Mouse (Mus musculus) neutrophil, adult 65 days (primary cell): ENCODE data around the gene Rnf24. TPM values are rescaled to one million over a fixed set of nuclear protein-coding genes. Genes with fewer than 3 reads are reported as not detected.

Source experiments
- total RNA-seq: library from RNA; stranded (reverse); gene quantifications from 2 replicates; pipeline ENCODE4 v1.2.4, GENCODE M21; 2023

Gene Rnf24
- total RNA-seq: 25.4 and 33.4 TPM in 2 replicates

DNA sequence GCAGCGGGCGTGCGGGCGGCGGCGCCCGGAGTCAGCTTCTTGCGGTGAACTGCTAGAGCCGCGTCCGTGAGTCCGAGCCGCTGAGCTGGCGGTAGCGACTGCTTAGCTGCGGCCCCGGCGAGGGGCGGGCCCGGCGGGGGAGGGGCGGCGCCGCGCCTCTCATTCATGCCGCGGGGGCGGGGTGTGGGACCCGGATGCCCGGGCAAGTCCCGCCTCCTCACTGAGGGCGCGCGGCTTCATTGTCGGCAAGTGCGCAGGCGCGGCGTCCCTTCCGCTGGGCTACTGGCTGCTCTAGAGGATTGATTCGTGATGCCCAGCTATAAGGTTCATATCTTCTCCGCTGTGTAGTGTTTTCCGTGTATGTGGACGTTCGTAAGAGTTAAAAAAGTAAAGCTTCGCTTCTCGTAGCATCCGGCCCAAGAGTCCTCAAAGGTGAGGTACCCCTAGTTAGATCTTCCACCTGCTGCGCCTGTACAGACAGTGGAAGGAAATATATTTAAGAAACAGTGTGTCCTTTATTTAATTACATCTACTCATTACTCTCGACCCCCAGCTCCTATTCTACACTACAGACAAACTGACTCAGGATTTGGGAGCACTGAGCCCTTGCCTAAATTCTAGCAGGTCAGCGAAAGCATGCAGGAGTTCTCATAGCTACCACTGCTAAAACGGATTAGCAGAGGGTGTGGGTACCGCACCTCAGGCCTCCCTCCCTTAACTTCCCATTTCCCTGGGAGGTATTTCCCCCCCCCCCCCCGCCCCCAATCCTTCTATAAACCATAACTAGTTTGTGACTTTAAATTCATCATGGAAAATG, at the start of gene Rnf24:
Gene Rnf24, minus strand, starts transcription at position 146 of the 817 bp plus-strand sequence.

GRCm38 (mm10) chr2:131262213-131262672, 90.4 kb downstream of the Rnf24 start, which contains the start of gene Pank2:
Gene Pank2, plus strand, starts transcription at chr2:131262495.

Other genes starting within 250 kb of the Rnf24 start
- 0.28 TPM in 1 of 2 replicates, not detected in the other for gene Hspa12b, start 225.6 kb downstream of the Rnf24 start, total RNA-seq
- gene Gm11037, start 219.4 kb downstream of the Rnf24 start, total RNA-seq: not detected in 2 replicates
- gene 1700037H04Rik, start 192.8 kb downstream of the Rnf24 start, total RNA-seq: 36.9 and 39.8 TPM in 2 replicates
- gene Cenpb, start 172.8 kb downstream of the Rnf24 start, total RNA-seq: 19.5 and 20.7 TPM in 2 replicates
- 49.5 and 53.3 TPM in 2 replicates for gene Cdc25b, start 165.9 kb downstream of the Rnf24 start, total RNA-seq
- 0.92 and 1.5 TPM in 2 replicates for gene Spef1, start 165.6 kb downstream of the Rnf24 start, total RNA-seq
- gene Ap5s1, start 145.8 kb downstream of the Rnf24 start, total RNA-seq: 26.4 and 37.5 TPM in 2 replicates
- gene Mavs, start 118.8 kb downstream of the Rnf24 start, total RNA-seq: 6.1 and 6.3 TPM in 2 replicates
- gene Pank2, start 90.4 kb downstream of the Rnf24 start, total RNA-seq: 24.9 and 40.2 TPM in 2 replicates
- gene Smox, start 138.6 kb upstream of the Rnf24 start, total RNA-seq: 30.5 and 58.1 TPM in 2 replicates
- gene Adra1d, start 209.4 kb upstream of the Rnf24 start, total RNA-seq: not detected in 2 replicates